Mouse (Mus musculus): Measurements from ENCODE around the gene Pik3c2b. TPM values are rescaled to one million over a fixed set of nuclear protein-coding genes. Genes with fewer than 3 reads are reported as not detected.

Pik3c2b gene
- polyA plus RNA-seq, 1 experiment from 2014 or later, result 17.9 TPM

DNA sequence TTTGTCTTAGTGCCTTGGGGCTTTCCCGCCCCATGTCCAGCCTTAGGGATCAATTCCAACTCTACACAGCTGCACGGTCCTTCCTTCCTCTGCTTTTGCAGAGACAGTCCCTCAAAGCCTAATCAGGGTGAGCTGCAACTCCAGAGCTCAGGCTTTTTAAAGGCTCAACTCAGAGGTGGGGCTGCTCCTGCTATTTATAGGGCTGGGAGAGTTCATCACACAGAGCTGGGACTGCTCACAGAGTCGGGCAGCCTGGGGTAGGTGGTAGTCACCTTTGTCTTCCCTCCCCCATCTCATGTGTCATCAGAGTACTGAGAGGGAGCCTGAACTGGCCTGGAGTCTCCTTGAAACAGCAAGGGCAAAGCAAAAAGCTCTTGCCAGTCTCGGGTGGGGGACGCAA lies 22.8 kb downstream of the Pik3c2b start:
- WGBS, result 62% methylated on average over 5 of the region's 5 CpGs
- Histone ChIP-seq H3K4me1 (replicated peaks; ENCODE audit: control insufficient read depth, insufficient read depth, low read length) (peaks cover 35% of the 10 kb centered on the region), H3K36me3 (ENCODE audit: control insufficient read depth, insufficient read depth) (peaks cover 11% of the 10 kb centered on the region), H3K9me3 (ENCODE audit: control insufficient read depth, low read length) (no peaks in the 10 kb centered on the region), H3K4me2 (ENCODE audit: low read length) (no peak overlapping the region), H3K4me3 (replicated peaks; ENCODE audit: low read length) (no peak overlapping the region), H3K27ac (ENCODE audit: low read length) (peak overlapping the region; percentile 48), H3K9ac (replicated peaks; ENCODE audit: low read depth, low read length) (no peak overlapping the region), H3K27me3 (replicated peaks; ENCODE audit: control insufficient read depth, insufficient read depth, low read length) (no peaks in the 10 kb centered on the region)
- ATAC-seq, result no peak

DNA sequence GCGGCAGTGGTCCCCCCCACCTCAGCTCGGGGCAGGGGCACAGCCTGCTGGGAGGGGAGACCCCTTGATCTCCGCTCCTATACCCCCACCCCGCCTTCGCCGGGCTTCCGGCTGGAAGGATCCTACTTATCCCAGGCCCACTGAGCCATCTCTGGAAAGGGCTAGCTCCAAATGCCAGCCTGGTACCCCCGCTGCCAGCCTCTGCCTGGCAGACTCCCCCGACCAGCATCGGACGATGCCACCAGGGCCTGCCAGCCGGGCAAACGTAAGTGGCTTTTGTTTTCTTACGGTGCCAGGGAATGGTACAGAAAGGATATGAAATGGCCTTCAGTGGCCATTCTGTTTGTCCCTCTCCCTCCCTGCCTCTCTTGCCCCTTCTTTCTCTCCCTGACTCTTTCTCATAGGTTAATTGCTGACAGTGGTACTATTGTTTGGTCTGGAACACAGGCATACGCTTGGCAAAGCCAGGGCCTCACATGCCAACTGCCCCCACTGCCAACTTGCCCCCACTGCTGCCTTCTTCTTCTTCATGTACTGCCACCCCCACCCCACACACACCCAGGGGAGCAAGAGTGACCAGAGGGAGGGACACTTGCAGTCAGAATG lies 23.3 kb downstream of the Pik3c2b start:
- Histone ChIP-seq H3K4me3 (replicated peaks; ENCODE audit: low read length) (no peak overlapping the region), H3K9ac (replicated peaks; ENCODE audit: low read depth, low read length) (0 out of 2 replicates have a peak overlapping the region, but pooled peaks have one; percentile 10), H3K4me1 (replicated peaks; ENCODE audit: control insufficient read depth, insufficient read depth, low read length) (peaks cover 35% of the 10 kb centered on the region), H3K27ac (ENCODE audit: low read length) (peak overlapping the region; percentile 48), H3K4me2 (ENCODE audit: low read length) (no peak overlapping the region), H3K36me3 (ENCODE audit: control insufficient read depth, insufficient read depth) (peaks cover 11% of the 10 kb centered on the region), H3K9me3 (ENCODE audit: control insufficient read depth, low read length) (no peaks in the 10 kb centered on the region), H3K27me3 (replicated peaks; ENCODE audit: control insufficient read depth, insufficient read depth, low read length) (no peaks in the 10 kb centered on the region)
- ATAC-seq, result peak; percentile 25; the same call in 1 of the 2 replicates
- WGBS, result 65% methylated on average over 15 of the region's 15 CpGs

DNA sequence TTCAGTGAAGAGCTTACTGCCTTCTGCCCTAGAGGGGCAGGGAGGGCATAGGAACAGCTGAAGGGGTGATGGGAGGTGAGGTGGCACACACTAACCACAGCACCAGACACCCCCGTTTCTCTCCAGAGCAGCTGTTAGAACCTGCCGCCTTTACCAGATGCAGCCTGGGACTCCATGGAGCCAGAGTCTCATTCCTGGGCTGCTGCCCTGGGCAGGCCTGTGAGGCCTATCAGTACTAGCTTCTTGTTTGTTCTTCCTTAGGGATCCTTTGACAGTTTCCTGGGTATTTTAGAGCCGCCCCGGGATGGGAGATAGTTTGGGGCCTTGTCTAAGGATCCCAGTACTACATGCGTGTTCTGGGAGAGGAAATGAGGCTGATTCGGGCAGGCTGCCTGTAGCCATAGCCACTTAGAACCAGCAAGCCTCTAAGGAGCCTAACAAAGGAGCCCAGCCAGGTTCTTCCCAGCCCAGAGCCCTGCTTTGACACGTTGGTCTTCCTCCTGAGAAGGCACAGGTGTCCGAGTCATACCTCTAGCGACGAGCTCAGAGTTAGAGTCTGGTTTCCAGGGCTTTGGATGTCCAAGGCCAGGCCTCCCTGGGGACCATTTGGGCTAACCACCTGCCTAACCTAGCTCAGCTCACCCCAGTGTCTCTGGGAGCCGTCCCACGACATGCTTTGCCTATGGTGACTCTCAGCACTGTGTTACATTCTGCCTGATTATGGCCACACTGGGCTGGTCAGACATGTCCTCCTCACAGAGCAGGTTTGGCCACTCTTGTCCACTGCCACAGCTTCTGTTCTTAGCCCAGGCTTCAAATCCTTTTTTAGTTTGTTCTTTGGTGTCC lies 24.0 kb downstream of the Pik3c2b start:
- Histone ChIP-seq H3K4me3 (replicated peaks; ENCODE audit: low read length) (no peak overlapping the region), H3K27ac (ENCODE audit: low read length) (peak overlapping the region; percentile 48), H3K36me3 (ENCODE audit: control insufficient read depth, insufficient read depth) (peaks cover 11% of the 10 kb centered on the region), H3K9ac (replicated peaks; ENCODE audit: low read depth, low read length) (no peak overlapping the region), H3K27me3 (replicated peaks; ENCODE audit: control insufficient read depth, insufficient read depth, low read length) (no peaks in the 10 kb centered on the region), H3K4me2 (ENCODE audit: low read length) (no peak overlapping the region), H3K4me1 (replicated peaks; ENCODE audit: control insufficient read depth, insufficient read depth, low read length) (peaks cover 35% of the 10 kb centered on the region), H3K9me3 (ENCODE audit: control insufficient read depth, low read length) (no peaks in the 10 kb centered on the region)
- 81% methylated on average over 12 of the region's 12 CpGs for WGBS
- ATAC-seq, result no peak

DNA sequence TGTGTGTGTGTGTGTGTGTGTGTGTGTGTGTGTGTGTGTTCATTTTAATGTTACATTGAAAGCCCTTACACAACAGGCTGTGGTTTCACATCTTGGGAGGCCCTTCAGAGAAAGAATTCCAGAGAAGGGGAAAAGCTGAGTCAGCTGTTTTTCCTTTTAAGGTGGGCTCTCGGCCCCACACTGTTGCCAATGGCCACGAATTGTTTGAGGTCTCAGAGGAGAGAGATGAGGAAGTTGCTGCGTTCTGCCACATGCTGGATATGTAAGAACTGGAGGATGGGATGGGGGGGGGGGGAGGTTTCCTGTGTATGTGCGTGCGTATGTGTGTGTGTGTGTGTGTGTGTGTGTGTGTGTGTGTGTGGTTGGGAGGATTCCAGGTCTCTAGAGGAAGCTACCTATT lies 24.7 kb downstream of the Pik3c2b start:
- Histone ChIP-seq H3K27ac (ENCODE audit: low read length) (no peak overlapping the region), H3K27me3 (replicated peaks; ENCODE audit: control insufficient read depth, insufficient read depth, low read length) (no peaks in the 10 kb centered on the region), H3K4me3 (replicated peaks; ENCODE audit: low read length) (no peak overlapping the region), H3K4me2 (ENCODE audit: low read length) (no peak overlapping the region), H3K36me3 (ENCODE audit: control insufficient read depth, insufficient read depth) (peaks cover 11% of the 10 kb centered on the region), H3K9ac (replicated peaks; ENCODE audit: low read depth, low read length) (no peak overlapping the region), H3K9me3 (ENCODE audit: control insufficient read depth, low read length) (no peaks in the 10 kb centered on the region), H3K4me1 (replicated peaks; ENCODE audit: control insufficient read depth, insufficient read depth, low read length) (peaks cover 35% of the 10 kb centered on the region)
- ATAC-seq, result no peak
- WGBS, result 67% methylated on average over 5 of the region's 5 CpGs

DNA sequence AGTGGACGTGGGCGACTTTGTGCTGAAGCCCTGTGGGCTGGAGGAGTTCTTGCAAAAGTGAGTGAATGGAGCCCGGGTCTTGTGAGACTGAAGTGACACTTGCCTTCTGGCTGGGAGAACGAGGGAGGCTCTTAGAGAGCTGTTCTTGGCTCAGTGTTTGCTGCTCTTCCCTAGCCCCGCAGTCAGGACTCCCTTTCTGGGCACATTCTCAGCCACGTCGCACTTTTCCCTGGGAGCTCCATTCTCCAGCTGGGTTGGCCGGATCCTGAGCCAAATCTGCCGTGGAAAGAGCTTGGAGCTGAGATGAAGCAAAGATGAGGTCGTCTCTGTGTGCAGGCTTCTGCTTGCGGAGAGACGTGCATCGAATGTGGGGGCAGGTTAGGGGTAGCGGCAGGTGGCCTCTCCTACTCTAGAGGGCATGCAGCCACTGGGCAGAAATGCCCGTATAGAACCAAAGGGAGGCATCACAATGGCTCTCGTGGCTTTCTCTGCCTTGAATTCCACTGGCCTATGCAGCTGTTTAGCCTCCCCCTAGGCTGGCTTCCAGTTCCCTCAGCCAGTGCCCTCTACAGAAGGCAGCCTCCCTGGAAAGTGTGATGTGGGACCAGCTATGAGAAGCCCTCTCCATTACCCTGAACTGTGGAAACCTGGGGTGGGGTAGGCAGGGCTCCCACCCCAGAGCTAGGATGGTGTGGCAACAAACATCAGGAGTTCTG lies 26.4 kb downstream of the Pik3c2b start:
- WGBS, result 41% methylated on average over 16 of the region's 16 CpGs
- Histone ChIP-seq H3K27me3 (replicated peaks; ENCODE audit: control insufficient read depth, insufficient read depth, low read length) (no peaks in the 10 kb centered on the region), H3K27ac (ENCODE audit: low read length) (peak overlapping the region; percentile 72), H3K9ac (replicated peaks; ENCODE audit: low read depth, low read length) (no peak overlapping the region), H3K4me3 (replicated peaks; ENCODE audit: low read length) (no peak overlapping the region), H3K4me1 (replicated peaks; ENCODE audit: control insufficient read depth, insufficient read depth, low read length) (peaks cover 35% of the 10 kb centered on the region), H3K4me2 (ENCODE audit: low read length) (no peak overlapping the region), H3K36me3 (ENCODE audit: control insufficient read depth, insufficient read depth) (peaks cover 4% of the 10 kb centered on the region), H3K9me3 (ENCODE audit: control insufficient read depth, low read length) (no peaks in the 10 kb centered on the region)
- peak; percentile 74 for ATAC-seq

DNA sequence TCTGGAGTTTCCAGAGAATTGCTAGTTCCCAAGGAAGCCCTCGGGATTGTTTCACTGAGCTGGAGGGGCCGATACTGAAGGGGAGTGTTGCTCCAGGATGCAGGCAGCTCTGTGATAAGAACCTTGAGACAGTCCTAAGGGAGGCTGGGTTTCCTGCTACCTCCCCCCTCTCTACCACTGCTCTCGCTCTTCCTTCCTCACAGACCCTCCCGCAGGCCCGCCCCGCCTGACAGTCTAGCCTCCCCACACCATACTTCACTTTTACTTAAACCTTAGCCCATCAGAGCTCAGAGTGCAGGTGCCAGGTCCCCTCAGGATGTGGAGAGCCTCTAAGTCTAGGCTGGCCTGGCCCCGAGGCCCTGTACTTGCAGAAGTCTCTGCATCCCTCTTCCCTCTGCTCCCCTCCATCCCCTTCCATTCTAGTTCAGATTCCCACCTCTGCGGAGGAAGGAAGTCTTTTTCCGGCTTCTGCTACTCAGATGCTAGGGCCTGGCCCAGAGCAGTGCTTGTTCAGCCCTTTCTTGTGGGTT lies 27.9 kb downstream of the Pik3c2b start:
- Histone ChIP-seq H3K4me3 (replicated peaks; ENCODE audit: low read length) (no peak overlapping the region), H3K9ac (replicated peaks; ENCODE audit: low read depth, low read length) (no peak overlapping the region), H3K27ac (ENCODE audit: low read length) (no peak overlapping the region), H3K4me1 (replicated peaks; ENCODE audit: control insufficient read depth, insufficient read depth, low read length) (peaks cover 38% of the 10 kb centered on the region), H3K27me3 (replicated peaks; ENCODE audit: control insufficient read depth, insufficient read depth, low read length) (no peaks in the 10 kb centered on the region), H3K9me3 (ENCODE audit: control insufficient read depth, low read length) (no peaks in the 10 kb centered on the region), H3K4me2 (ENCODE audit: low read length) (no peak overlapping the region), H3K36me3 (ENCODE audit: control insufficient read depth, insufficient read depth) (peaks cover 2% of the 10 kb centered on the region; the same call in 1 of the 2 replicates)
- no peak for ATAC-seq
- WGBS, result 71% methylated on average over 9 of the region's 9 CpGs

DNA sequence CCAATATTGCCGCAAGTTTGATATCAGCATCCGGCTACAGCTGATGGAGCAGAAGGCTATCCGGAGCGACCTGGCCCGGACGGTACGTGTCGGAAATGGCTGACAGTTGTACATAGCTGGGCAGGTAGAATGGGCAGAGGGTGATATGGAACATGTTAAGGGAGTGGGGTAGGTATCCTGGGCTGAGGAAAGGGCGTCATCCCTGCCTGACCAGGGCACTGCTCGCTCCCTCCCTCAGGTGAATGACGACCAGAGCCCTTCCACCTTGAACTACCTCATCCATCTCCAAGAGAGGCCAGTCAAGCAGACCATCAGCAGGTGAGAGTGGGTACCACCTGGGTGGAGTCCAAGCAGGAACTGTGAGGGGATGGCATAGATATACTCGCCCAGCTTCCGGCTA lies 29.1 kb downstream of the Pik3c2b start:
- 96% methylated on average over 13 of the region's 13 CpGs for WGBS
- peaks cover 2% of the 10 kb centered on the region; the same call in 1 of the 2 replicates for H3K36me3 ChIP-seq (ENCODE audit: control insufficient read depth, insufficient read depth)
- H3K4me1 ChIP-seq (replicated peaks; ENCODE audit: control insufficient read depth, insufficient read depth, low read length), result peaks cover 31% of the 10 kb centered on the region

DNA sequence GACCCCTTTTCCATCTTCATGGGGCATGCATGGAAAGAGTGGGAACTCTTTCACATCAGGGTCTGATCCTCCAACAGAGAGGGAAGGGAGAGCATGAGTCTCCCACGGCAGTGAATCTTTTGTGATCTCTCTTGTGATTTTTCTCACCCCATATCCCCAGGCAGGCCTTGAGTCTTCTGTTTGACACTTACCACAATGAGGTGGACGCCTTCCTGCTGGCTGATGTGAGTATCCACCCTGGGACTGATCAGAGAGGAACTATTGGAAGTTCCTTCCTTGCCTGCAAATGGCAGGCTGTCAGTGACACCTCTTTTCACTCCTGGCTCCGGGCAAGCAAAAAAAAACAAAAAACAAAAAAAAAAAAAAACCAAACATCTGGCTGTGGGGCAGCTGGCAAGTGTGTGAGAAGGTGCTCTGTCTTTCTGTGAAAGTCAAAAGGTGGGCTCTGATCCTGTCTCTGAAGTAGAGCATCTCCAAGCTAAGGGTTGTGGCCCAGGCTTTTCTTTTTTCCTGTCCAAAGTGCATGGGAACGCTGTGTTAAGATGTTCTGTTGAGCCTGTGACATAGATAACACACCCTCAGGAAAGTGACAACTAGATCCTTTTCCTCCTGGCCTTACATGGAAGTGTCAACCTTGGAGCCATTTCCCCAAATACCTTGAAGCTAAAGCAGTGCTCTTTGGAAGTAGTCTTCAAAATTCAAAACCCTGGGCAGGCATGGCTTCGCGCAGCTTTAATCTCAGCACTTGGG lies 30.4 kb downstream of the Pik3c2b start:
- Histone ChIP-seq H3K9ac (replicated peaks; ENCODE audit: low read depth, low read length) (no peak overlapping the region), H3K27me3 (replicated peaks; ENCODE audit: control insufficient read depth, insufficient read depth, low read length) (no peaks in the 10 kb centered on the region), H3K4me2 (ENCODE audit: low read length) (no peak overlapping the region), H3K9me3 (ENCODE audit: control insufficient read depth, low read length) (no peaks in the 10 kb centered on the region), H3K36me3 (ENCODE audit: control insufficient read depth, insufficient read depth) (peaks cover 3% of the 10 kb centered on the region; the same call in 1 of the 2 replicates), H3K4me3 (replicated peaks; ENCODE audit: low read length) (no peak overlapping the region), H3K4me1 (replicated peaks; ENCODE audit: control insufficient read depth, insufficient read depth, low read length) (peaks cover 40% of the 10 kb centered on the region), H3K27ac (ENCODE audit: low read length) (no peak overlapping the region)
- WGBS, result 86% methylated on average over 6 of the region's 6 CpGs
- ATAC-seq, result no peak

More for the DNA sequence above, 29.1 kb downstream of the Pik3c2b start:
- no peak overlapping the region for H3K27ac ChIP-seq (ENCODE audit: low read length)
- no peaks in the 10 kb centered on the region for H3K9me3 ChIP-seq (ENCODE audit: control insufficient read depth, low read length)
- no peak for ATAC-seq
- H3K9ac ChIP-seq (replicated peaks; ENCODE audit: low read depth, low read length), result no peak overlapping the region
- H3K4me2 ChIP-seq (ENCODE audit: low read length), result no peak overlapping the region
- H3K4me3 ChIP-seq (replicated peaks; ENCODE audit: low read length), result no peak overlapping the region
- H3K27me3 ChIP-seq (replicated peaks; ENCODE audit: control insufficient read depth, insufficient read depth, low read length), result no peaks in the 10 kb centered on the region

Data from forebrain, embryonic 16.5 days (tissue).